Mouse (Mus musculus): ENCODE measurements at regions not wholly inside any gene's neighbourhood (a gene's known extent, or its start where the extent isn't known, plus 50 kb on each side); places are given as distances from the start of the nearest gene placed in this dataset.

DNA sequence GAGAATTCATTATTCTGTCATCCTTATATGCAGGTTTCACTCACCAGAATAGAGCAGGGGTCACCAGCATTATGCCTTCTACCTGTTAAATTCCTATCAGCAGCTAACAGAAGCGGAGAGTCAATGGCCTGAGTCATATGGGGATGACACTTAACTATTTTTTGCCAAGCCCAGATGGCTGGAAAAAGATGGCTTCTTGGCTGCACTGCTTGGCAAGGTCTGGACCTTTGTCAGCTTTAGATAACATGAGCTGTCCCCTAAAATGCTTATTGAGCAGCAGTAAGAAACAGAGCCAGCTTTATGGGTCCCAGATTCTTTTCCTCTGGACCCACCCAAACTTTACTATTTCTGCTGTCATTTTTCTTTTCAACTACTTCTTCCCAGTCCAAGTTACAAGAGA lies 565.3 kb upstream of the Lmcd1 start:
- no peaks in the 10 kb centered on the region for H3K4me1 ChIP-seq (ENCODE audit: control insufficient read depth, insufficient read depth, low read length)
- TF ChIP-seq POLR2A (IDR thresholded peaks at IDR 0.05; ENCODE audit: extremely low read depth, insufficient read depth, low read length) = no peak
- no peak for TF ChIP-seq CTCF (IDR thresholded peaks at IDR 0.05; ENCODE audit: extremely low read depth, insufficient read depth, low read length)
- H3K4me3 ChIP-seq (ENCODE audit: insufficient read depth, low read length) = no peak overlapping the region
- no peak overlapping the region for H3K27ac ChIP-seq (ENCODE audit: insufficient read depth, low read length)

DNA sequence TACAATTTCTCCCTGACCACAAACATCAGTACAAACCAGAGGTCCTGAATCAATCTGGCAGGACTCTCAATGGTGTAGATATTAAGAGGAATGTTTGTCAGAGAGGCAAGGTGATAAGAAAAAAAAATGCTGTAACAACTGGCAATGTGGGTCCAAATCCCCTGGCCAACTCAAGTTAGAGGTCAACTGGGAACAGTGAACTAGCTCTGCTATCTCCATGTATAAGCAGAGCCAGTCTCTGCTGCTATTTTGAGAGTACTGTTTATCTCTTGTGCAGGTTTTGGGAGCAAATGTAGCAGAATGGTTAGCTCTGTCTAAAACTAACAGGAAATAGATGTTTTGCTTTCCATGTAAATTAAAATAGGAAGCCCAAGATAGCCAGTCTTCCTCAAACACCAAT lies 547.6 kb upstream of the Lmcd1 start:
- H3K27ac ChIP-seq (ENCODE audit: insufficient read depth, low read length) = no peak overlapping the region
- H3K4me1 ChIP-seq (ENCODE audit: control insufficient read depth, insufficient read depth, low read length) = no peaks in the 10 kb centered on the region
- no peak overlapping the region for H3K4me3 ChIP-seq (ENCODE audit: insufficient read depth, low read length)
- TF ChIP-seq CTCF (IDR thresholded peaks at IDR 0.05; ENCODE audit: extremely low read depth, insufficient read depth, low read length) = no peak
- no peak for TF ChIP-seq POLR2A (IDR thresholded peaks at IDR 0.05; ENCODE audit: extremely low read depth, insufficient read depth, low read length)

DNA sequence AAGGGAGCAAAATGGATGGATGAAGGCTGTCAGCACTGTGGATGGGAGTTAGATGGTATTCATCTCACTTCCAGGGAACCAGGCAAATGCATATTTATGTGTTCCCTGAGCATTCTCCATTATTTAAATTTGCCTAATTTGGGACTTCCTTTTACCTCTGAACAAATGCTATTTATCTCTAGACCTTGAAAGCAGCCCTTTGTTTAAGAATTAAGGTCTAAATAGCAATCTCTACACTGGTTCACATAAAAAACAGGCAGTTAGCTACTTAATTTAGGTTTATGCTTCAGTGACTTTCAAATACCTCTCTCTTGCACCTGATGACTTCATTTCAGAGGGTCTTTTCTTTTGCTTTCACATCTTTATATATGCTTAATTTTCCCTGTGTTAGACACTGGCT lies 543.2 kb upstream of the Lmcd1 start:
- Histone ChIP-seq H3K4me3 (ENCODE audit: insufficient read depth, low read length) (no peak overlapping the region), H3K27ac (ENCODE audit: insufficient read depth, low read length) (no peak overlapping the region), H3K4me1 (ENCODE audit: control insufficient read depth, insufficient read depth, low read length) (no peaks in the 10 kb centered on the region)
- TF ChIP-seq CTCF (IDR thresholded peaks at IDR 0.05; ENCODE audit: extremely low read depth, insufficient read depth, low read length) (no peak), POLR2A (IDR thresholded peaks at IDR 0.05; ENCODE audit: extremely low read depth, insufficient read depth, low read length) (no peak)

DNA sequence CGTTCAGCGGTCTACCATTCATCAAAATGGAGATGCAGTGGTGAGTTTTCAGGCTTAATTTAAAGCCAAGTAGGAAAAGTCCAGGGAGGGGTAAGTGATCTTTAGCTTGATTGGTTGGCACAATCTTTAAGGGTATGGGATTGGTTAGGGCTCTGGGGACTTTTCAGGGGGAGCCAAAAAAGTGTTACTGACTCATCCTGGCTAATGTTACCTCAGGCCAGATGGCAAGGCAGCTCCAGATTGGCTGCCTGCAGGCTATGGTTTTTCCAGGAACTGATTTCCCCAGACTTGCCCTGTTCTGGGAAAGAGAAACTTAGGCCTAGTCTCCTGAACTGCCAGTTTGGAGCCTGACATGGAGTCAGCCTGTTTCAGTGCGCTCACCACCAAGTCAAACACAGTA lies 539.6 kb upstream of the Lmcd1 start:
- H3K27ac ChIP-seq (ENCODE audit: insufficient read depth, low read length) = no peak overlapping the region
- no peaks in the 10 kb centered on the region for H3K4me1 ChIP-seq (ENCODE audit: control insufficient read depth, insufficient read depth, low read length)
- TF ChIP-seq POLR2A (IDR thresholded peaks at IDR 0.05; ENCODE audit: extremely low read depth, insufficient read depth, low read length) (no peak), CTCF (IDR thresholded peaks at IDR 0.05; ENCODE audit: extremely low read depth, insufficient read depth, low read length) (no peak)
- no peak overlapping the region for H3K4me3 ChIP-seq (ENCODE audit: insufficient read depth, low read length)

DNA sequence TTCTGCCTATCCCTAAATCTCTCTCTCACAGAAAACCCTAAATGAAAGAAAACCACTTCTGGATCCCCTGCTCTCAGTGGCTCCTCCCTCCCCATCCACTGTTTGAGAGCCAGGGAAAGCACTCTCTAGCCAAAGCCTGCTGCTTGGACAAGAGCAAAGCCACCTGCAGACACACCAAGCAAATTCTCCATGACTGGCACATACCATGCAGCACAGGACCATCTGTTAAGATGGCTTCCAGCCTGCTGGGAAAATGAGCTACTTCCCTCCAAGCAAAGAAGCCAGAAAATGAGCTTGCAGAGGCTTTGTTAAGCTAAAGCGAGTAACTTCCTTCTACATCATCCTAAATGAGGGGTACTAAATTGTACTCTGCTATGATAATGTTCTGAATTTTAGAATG lies 534.6 kb upstream of the Lmcd1 start:
- Histone ChIP-seq H3K4me1 (ENCODE audit: control insufficient read depth, insufficient read depth, low read length) (no peaks in the 10 kb centered on the region), H3K27ac (ENCODE audit: insufficient read depth, low read length) (no peak overlapping the region), H3K4me3 (ENCODE audit: insufficient read depth, low read length) (no peak overlapping the region)
- TF ChIP-seq POLR2A (IDR thresholded peaks at IDR 0.05; ENCODE audit: extremely low read depth, insufficient read depth, low read length) (no peak), CTCF (IDR thresholded peaks at IDR 0.05; ENCODE audit: extremely low read depth, insufficient read depth, low read length) (no peak)

DNA sequence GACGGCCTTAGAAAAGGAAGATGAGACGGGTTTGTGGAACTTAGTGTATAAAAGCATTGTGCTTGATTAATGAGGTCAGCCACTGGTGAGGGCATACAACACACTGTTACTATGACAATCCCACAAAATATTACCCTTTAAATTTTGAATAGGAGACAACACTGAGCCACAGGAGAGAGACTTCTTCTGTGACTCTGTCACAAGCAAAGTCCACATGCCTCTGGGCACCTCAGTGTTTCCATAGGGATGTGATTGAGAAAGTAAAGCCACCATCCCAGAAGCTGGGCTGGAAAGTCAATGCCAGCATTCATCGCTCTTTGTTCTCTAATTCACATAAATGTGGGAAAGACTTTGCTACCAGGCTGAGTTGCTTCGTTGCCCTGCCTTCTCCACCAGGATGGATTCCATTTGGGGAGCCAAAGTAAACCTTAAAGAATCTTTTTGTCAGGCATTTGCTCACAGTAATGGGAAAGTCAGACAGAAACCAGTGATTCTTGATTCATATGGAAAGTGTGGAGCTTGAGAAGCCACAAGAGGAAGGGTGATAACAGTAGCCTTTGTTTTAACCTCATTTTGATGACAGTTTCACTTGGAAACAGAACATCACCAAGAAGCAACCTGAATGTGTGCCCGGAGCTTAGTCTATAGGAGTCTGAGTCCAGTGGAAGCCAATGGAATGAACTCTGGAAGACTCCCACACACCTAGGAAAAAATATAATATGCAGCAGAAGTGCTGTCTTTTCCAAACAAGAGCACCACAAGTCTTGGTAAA lies 491.7 kb upstream of the Lmcd1 start:
- no peak overlapping the region for H3K4me3 ChIP-seq (ENCODE audit: insufficient read depth, low read length)
- H3K27ac ChIP-seq (ENCODE audit: insufficient read depth, low read length) = no peak overlapping the region
- H3K4me1 ChIP-seq (ENCODE audit: control insufficient read depth, insufficient read depth, low read length) = no peaks in the 10 kb centered on the region
- TF ChIP-seq CTCF (IDR thresholded peaks at IDR 0.05; ENCODE audit: extremely low read depth, insufficient read depth, low read length) (no peak), POLR2A (IDR thresholded peaks at IDR 0.05; ENCODE audit: extremely low read depth, insufficient read depth, low read length) (no peak)

DNA sequence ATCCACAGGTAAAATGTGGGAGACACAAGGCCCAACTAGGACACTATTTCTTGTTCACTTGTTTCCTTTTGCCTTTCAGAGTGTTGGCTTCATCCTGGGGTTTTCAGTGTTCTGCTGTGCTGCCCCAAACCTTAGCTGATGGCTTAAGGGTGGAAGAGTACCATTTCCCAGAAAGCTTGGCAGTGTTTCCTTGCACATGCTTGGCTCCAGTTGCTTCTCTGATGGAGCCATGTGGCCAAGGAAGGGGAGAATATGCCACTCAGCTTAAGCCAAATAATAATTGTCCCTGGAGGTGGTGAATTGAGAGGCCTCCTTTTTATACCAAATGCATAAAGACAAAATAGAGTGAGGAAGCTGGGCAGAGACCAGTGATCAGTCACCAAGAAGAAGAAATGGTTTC lies 464.9 kb upstream of the Lmcd1 start:
- TF ChIP-seq CTCF (IDR thresholded peaks at IDR 0.05; ENCODE audit: extremely low read depth, insufficient read depth, low read length) (no peak), POLR2A (IDR thresholded peaks at IDR 0.05; ENCODE audit: extremely low read depth, insufficient read depth, low read length) (no peak)
- Histone ChIP-seq H3K27ac (ENCODE audit: insufficient read depth, low read length) (no peak overlapping the region), H3K4me3 (ENCODE audit: insufficient read depth, low read length) (no peak overlapping the region), H3K4me1 (ENCODE audit: control insufficient read depth, insufficient read depth, low read length) (no peaks in the 10 kb centered on the region)

DNA sequence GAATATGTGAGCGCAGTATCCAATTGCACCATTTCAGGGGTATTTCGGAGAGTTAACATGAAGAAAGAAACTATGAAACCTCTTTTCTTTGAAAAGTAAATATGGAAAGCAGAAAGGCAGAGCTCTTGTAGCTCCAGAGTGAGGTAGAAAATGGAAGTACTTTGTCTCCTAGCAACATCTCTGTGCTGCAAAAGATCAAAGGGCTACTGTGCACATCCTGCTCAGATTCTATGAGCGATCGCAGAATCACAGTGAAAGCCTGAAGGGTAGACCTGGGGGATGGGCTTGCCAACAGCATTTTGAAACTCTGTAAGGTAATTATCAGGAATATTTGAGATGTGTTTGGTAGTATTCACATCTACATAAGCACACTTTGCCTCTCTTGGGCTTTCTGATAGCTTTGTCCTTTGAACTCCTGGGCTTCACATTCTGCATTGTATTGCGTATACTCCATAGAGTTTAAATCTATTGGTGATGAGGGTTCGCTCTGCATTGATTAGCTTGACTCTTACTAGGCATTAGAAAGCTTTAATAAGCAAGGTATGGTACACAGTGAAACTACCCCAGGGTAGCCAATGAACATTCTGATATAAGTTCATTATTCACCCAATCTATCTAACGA lies 459.5 kb upstream of the Lmcd1 start:
- no peak overlapping the region for H3K4me3 ChIP-seq (ENCODE audit: insufficient read depth, low read length)
- H3K27ac ChIP-seq (ENCODE audit: insufficient read depth, low read length) = no peak overlapping the region
- TF ChIP-seq POLR2A (IDR thresholded peaks at IDR 0.05; ENCODE audit: extremely low read depth, insufficient read depth, low read length) = no peak
- no peak for TF ChIP-seq CTCF (IDR thresholded peaks at IDR 0.05; ENCODE audit: extremely low read depth, insufficient read depth, low read length)
- no peaks in the 10 kb centered on the region for H3K4me1 ChIP-seq (ENCODE audit: control insufficient read depth, insufficient read depth, low read length)

DNA sequence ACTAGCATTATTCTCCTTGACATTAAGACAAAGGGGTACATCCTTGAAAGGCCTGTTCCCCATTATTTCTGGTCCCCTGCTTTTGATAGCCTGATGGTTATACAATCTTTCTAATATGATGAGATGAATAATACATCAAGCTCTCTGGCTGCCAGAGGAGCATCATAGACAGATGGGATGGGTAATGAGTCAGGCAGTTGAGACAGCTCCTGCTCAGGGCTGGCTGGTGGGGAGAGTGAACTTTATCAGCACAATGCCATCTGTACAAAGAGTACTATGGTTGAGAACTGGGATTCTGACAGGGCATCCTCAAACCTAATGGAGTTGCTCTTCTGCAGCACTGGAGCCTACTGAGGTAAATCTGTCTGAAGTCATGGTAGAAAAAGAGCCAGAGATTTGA lies 458.4 kb upstream of the Lmcd1 start:
- Histone ChIP-seq H3K4me3 (ENCODE audit: insufficient read depth, low read length) (no peak overlapping the region), H3K4me1 (ENCODE audit: control insufficient read depth, insufficient read depth, low read length) (no peaks in the 10 kb centered on the region), H3K27ac (ENCODE audit: insufficient read depth, low read length) (no peak overlapping the region)
- no peak for TF ChIP-seq CTCF (IDR thresholded peaks at IDR 0.05; ENCODE audit: extremely low read depth, insufficient read depth, low read length)
- no peak for TF ChIP-seq POLR2A (IDR thresholded peaks at IDR 0.05; ENCODE audit: extremely low read depth, insufficient read depth, low read length)

DNA sequence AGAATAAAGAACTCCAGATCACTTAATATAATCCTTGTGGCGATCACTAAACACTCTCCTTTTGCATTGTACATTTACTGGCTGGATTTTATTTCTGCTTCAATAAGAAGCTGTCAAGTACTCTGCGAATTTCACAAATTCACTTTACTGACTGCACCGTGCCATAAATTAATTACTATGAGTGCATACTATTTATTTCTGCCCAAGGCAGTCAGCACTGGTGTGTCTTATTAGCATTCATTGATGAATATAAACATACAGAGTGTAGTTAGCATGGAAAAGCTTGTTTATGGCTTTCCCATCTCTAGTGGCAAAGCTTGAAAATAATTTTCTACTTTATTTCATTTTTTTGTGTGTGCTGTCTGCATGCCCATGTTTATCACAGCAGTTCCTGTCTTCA lies 453.3 kb upstream of the Lmcd1 start:
- Histone ChIP-seq H3K4me3 (ENCODE audit: insufficient read depth, low read length) (no peak overlapping the region), H3K27ac (ENCODE audit: insufficient read depth, low read length) (no peak overlapping the region)

More for the DNA sequence above, 453.3 kb upstream of the Lmcd1 start:
- TF ChIP-seq POLR2A (IDR thresholded peaks at IDR 0.05; ENCODE audit: extremely low read depth, insufficient read depth, low read length) (no peak), CTCF (IDR thresholded peaks at IDR 0.05; ENCODE audit: extremely low read depth, insufficient read depth, low read length) (no peak)
- H3K4me1 ChIP-seq (ENCODE audit: control insufficient read depth, insufficient read depth, low read length) = no peaks in the 10 kb centered on the region
